Mouse (Mus musculus) naive thymus-derived CD4-positive, alpha-beta T cell, adult 5 months (primary cell): Measurements from ENCODE around the gene Tmem45a. TPM values are rescaled to one million over a fixed set of nuclear protein-coding genes. Genes with fewer than 3 reads are reported as not detected.

Experiments
- polyA plus RNA-seq: library from polyadenylated mRNA; unstranded; fragments of 100-300 nt; shearing (Covaris generic); gene quantifications from one replicate; pipeline ENCODE4 v1.2.1, GENCODE M21; 2017

Tmem45a gene
- not detected for polyA plus RNA-seq

DNA sequence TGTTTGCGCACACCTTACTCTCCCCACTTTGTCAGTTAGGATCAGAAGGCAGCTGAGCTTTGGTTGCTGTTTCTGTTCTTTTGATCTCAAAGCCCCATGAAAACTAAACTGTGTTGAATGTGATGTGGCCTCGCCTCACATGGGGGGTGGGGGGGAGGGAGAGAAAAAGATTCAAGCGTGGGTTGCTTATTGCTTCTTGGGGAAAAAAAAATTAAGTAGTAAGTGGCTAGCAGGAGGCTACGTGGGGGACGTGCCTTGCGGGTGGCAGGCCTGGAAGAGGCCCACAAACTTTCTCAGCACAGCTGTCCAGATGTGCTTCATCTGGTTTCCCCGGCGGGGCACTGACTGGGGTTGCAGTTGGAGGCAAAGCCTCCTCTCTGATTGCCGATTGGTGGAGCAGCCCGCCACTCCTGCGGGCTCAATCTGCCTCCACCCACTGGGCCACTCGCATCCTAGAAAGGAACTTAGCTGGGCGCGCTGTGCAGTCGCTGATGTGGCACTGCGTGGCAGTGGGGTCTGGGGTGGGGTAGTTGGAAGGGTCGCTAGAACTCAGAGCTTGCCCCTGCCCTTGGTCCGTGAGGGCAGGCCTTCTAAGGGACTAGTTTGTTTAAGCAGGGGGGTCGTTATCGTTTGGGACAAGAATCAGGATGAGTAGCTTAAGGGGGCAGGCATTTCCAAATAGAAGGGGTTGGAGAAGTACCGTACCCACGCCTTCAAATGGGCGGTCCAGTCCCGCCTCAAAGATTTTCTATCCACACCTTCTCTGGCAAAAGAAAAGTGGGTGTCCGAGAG is at the start of gene Tmem45a:
Gene Tmem45a (minus strand): TSS at position 343 of the 792 bp plus-strand sequence.

DNA sequence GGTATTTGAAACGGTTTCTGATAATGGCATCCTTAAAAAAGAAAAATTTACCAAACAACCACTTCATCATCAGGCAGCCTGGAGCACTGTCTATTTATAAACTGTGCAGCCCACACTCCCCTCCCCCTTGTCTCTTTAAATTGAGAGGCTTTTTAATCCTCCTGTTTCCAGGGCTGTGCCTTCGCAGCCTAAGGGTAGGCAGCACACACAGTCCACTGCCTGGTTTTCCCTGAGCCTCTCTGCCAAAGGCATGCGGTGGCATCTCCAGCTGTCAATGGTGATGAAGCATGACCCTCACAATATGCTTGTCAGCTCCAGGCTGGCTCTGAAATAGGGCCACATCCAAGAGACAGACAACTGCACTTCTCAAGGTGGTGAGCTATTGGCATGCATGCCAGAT is 42.1 kb upstream of the Tmem45a start, which contains the start of gene Lnp1:
Gene Lnp1 (minus strand): TSS at position 39 of the 400 bp plus-strand sequence.

DNA sequence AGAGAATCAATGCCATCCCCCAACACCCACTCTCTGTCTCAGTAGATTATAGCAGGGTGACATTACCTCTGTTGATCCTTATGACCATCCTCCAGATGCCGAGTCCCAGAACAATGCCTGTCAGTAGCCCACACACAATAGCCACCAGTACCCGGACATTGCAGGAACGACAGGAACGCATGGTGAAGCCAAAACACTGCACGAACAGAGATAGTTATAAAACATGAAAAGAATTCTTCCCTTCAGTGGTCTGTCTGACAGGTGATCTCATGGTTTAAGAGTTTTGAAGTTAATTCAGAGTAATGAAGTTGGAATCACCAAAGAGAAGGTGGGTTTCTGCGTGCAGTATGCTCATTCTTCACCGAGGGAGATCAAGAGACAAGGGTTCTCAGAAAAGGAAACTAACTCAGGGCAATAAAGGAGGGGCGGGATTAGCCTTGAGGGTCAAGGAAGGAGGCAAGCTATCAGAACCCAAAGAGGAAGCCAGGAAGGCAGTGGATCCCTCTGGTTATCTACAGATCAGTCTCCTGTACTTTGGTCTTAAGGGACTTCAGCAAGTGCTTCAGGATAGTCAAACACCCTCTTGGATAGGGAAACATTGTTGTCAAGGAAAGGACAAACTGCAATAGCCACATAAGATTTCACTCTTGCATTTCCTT is 90.4 kb downstream of the Tmem45a start, which contains the start of gene Adgrg7:
Gene Adgrg7 (minus strand): TSS at position 375 of the 659 bp plus-strand sequence.

Other genes starting within 250 kb of the Tmem45a start
- gene Tfg, start 168.7 kb downstream of the Tmem45a start, polyA plus RNA-seq, result 35.1 TPM
- gene Adgrg7, start 90.3 kb downstream of the Tmem45a start, polyA plus RNA-seq, result not detected
- gene Lnp1, start 41.9 kb upstream of the Tmem45a start, polyA plus RNA-seq, result not detected
- gene Tmem45a2, start 185.2 kb upstream of the Tmem45a start, polyA plus RNA-seq, result not detected
- 46.0 TPM for gene Tomm70a, start 235.5 kb upstream of the Tmem45a start, polyA plus RNA-seq